In genomic region chr8:64548054-64548850, GRCm38 (mm10) we compare ENCODE assay signal across 9 mouse cellular contexts.
DNase-seq lines count a peak whose midpoint lies in the region; ATAC-seq and TF ChIP-seq lines count a peak whose summit lies in the region.
"Had no signal": no experiment of that assay in that cellular context is flagged by ENCODE, and none has a peak within 500 bp of the region (broad histone marks: within the 10 kb centered on the region; RNA-seq: fewer than 3 reads in every experiment).

No protein-coding gene starts in this region.

- no peak overlapping the region for H3K4me3 ChIP-seq in cerebellum, adult 2 months (replicated peaks; ENCODE audit: insufficient read depth, low read depth, low read length)
- no peak overlapping the region for H3K4me3 ChIP-seq in limb, embryonic 10.5 days

- ATAC-seq in hematopoietic stem cell, adult 5-6 weeks (replicated peaks in 1 of 2; ENCODE audit: insufficient read depth in 1 of 2, low FRiP score in 2 of 2, low TSS enrichment in 1 of 2, low read depth in 1 of 2, poor library complexity in 2 of 2, severe bottlenecking in 2 of 2), result peak; percentile 78; a peak in 3 of 4 replicates

- no peaks in the 10 kb centered on the region for H3K36me3 ChIP-seq in limb, embryonic 10.5 days
- H3K36me3 ChIP-seq: G1E had no signal

- no peaks in the 10 kb centered on the region for H3K9me3 ChIP-seq in limb, embryonic 10.5 days (replicated peaks)
- H3K9me3 ChIP-seq: G1E had no signal

- H3K27me3 ChIP-seq in cerebellum, adult 2 months (ENCODE audit: control insufficient read depth, insufficient read depth, low read length), result no peaks in the 10 kb centered on the region
- H3K27me3 ChIP-seq in limb, embryonic 10.5 days (ENCODE audit: low read depth, poor library complexity, severe bottlenecking), result peaks cover 4% of the 10 kb centered on the region; the same call in 1 of the 2 replicates

- H3K27ac ChIP-seq in cerebellum, adult 2 months (ENCODE audit: insufficient read depth, low read length), result no peak overlapping the region
- no peak overlapping the region for H3K27ac ChIP-seq in limb, embryonic 10.5 days

- DNase-seq in cerebellum, adult 18-20 months, result peak; percentile 31 to 52
- no peak for DNase-seq in cerebellum, adult 11-12 months
- DNase-seq in 3T3-L1 (ENCODE audit: low read depth, low spot score), result peak; percentile 83
- peak in 1 of 2 experiments; percentile 59 for DNase-seq in cerebellum, adult 2 months
- DNase-seq in limb, embryonic 10.5 days (ENCODE audit: low spot score), result peak; percentile 31
- DNase-seq in retina, adult 2 months (ENCODE audit: low read depth, low spot score), result peak; percentile 29
- no peak for DNase-seq in testis, postnatal 14 days (ENCODE audit: low spot score)

- H3K4me1 ChIP-seq in cerebellum, adult 2 months (ENCODE audit: control insufficient read depth, insufficient read depth, low read length), result no peaks in the 10 kb centered on the region
- no peaks in the 10 kb centered on the region; the same call in 1 of the 2 replicates for H3K4me1 ChIP-seq in limb, embryonic 10.5 days

- 50% methylated on average over 5 of the region's 5 CpGs for WGBS in cerebellum, adult 2 months
- WGBS in limb, embryonic 10.5 days, result 40% methylated on average over 5 of the region's 5 CpGs

- TF ChIP-seq POLR2A in cerebellum, adult 2 months (IDR thresholded peaks at IDR 0.05; ENCODE audit: borderline replicate concordance, insufficient read depth, low read length), result no peak

- TF ChIP-seq CTCF in cerebellum, adult 2 months (IDR thresholded peaks at IDR 0.05; ENCODE audit: borderline replicate concordance, insufficient read depth, low read depth, low read length), result peak; percentile 50; the same call in 1 of the 2 replicates

Comparison
In these comparisons a context has a peak if more than half of its experiments do, and no peak if none do; other contexts are left out.
1. DNase-seq: peak in cerebellum, adult 18-20 months (2 of 2), 3T3-L1 (single experiment), limb, embryonic 10.5 days (single experiment) and retina, adult 2 months (single experiment); none in cerebellum, adult 11-12 months (single experiment) and testis, postnatal 14 days (single experiment).